Mouse (Mus musculus) bone marrow macrophage, adult 2 months (primary cell): Measurements from ENCODE around the gene Plekhb1.

Experiments
- CTCF ChIP-seq: IDR thresholded peaks from 2 replicates; pipeline ENCODE4 v1.5.1; 2012; ENCODE audit warnings: low read depth, mild to moderate bottlenecking, low read length, moderate library complexity
- POLR2A ChIP-seq: IDR thresholded peaks from 2 replicates; pipeline ENCODE4 v1.6.1; 2012; ENCODE audit warnings: mild to moderate bottlenecking, low read depth, low read length, borderline replicate concordance

DNA sequence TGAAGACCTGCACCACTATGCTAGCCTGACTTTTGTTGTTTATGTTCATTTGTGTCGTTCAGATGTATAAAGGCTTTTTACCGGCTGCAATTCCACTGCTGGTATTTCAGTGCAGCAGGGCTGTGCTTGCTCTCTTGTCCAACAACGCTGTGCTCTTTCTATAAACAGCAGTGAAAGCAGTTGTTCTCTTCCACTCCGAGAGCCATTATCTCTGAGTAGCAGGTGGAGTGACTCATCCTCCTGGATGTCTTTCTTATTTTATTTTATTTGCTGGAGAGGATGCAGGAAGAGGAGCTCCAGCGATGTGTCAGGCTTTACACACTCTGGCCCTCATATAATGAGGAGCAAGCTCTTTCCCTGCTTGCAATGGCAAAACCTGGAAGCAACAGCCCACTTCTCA lies 62.0 kb downstream of the Plekhb1 start:
- TF ChIP-seq POLR2A: no peak
- no peak for TF ChIP-seq CTCF
